Mouse (Mus musculus): ENCODE results near the gene Rbms3. TPM values are rescaled to one million over a fixed set of nuclear protein-coding genes. Genes with fewer than 3 reads are reported as not detected.

The Rbms3 gene
- polyA plus RNA-seq, 1 experiment from 2014 or later, result 68.6 TPM

- WGBS, result 59% methylated on average over 4 of the region's 4 CpGs
- peaks cover 4% of the 10 kb centered on the region; the same call in 1 of the 2 replicates for H3K9me3 ChIP-seq (ENCODE audit: control insufficient read depth, low read length)
- DNase-seq (ENCODE audit: low spot score) (no peak), ATAC-seq (replicated peaks; ENCODE audit: low FRiP score, low TSS enrichment, low read depth) (no peak)
- no peak overlapping the region for H3K27ac ChIP-seq (ENCODE audit: low read depth)
- no peaks in the 10 kb centered on the region for H3K27me3 ChIP-seq (replicated peaks; ENCODE audit: control insufficient read depth, insufficient read depth, low read length)
- H3K4me2 ChIP-seq (ENCODE audit: low read length), result no peak overlapping the region
- H3K9ac ChIP-seq (ENCODE audit: low read length), result no peak overlapping the region
- 0 out of 2 replicates have a peak, but pooled peaks cover 3% of the 10 kb centered on the region for H3K4me1 ChIP-seq (replicated peaks; ENCODE audit: control insufficient read depth, insufficient read depth, low read length)
- H3K4me3 ChIP-seq (ENCODE audit: low read depth, low read length), result no peak overlapping the region
- H3K36me3 ChIP-seq (ENCODE audit: control insufficient read depth, insufficient read depth, low read length), result no peaks in the 10 kb centered on the region
Observed at GRCm38 (mm10) chr9:116975269-116975668, 654.4 kb downstream of the Rbms3 start.

- no peak overlapping the region for H3K4me3 ChIP-seq (ENCODE audit: low read depth, low read length)
- no peaks in the 10 kb centered on the region for H3K36me3 ChIP-seq (ENCODE audit: control insufficient read depth, insufficient read depth, low read length)
- DNase-seq (ENCODE audit: low spot score) (no peak), ATAC-seq (replicated peaks; ENCODE audit: low FRiP score, low TSS enrichment, low read depth) (no peak)
- no peak overlapping the region for H3K27ac ChIP-seq (ENCODE audit: low read depth)
- no peak overlapping the region for H3K4me2 ChIP-seq (ENCODE audit: low read length)
- H3K27me3 ChIP-seq (replicated peaks; ENCODE audit: control insufficient read depth, insufficient read depth, low read length), result no peaks in the 10 kb centered on the region
- 0 out of 2 replicates have a peak, but pooled peaks cover 3% of the 10 kb centered on the region for H3K4me1 ChIP-seq (replicated peaks; ENCODE audit: control insufficient read depth, insufficient read depth, low read length)
- WGBS, result 93% methylated on average over 3 of the region's 3 CpGs
- no peak overlapping the region for H3K9ac ChIP-seq (ENCODE audit: low read length)
- H3K9me3 ChIP-seq (ENCODE audit: control insufficient read depth, low read length), result peaks cover 4% of the 10 kb centered on the region; the same call in 1 of the 2 replicates
Observed at GRCm38 (mm10) chr9:116974134-116974533, 655.6 kb downstream of the Rbms3 start.

- Histone ChIP-seq H3K9me3 (ENCODE audit: control insufficient read depth, low read length) (peaks cover 4% of the 10 kb centered on the region; the same call in 1 of the 2 replicates), H3K9ac (ENCODE audit: low read length) (no peak overlapping the region), H3K4me2 (ENCODE audit: low read length) (no peak overlapping the region), H3K27ac (ENCODE audit: low read depth) (no peak overlapping the region), H3K4me1 (replicated peaks; ENCODE audit: control insufficient read depth, insufficient read depth, low read length) (0 out of 2 replicates have a peak, but pooled peaks cover 3% of the 10 kb centered on the region), H3K27me3 (replicated peaks; ENCODE audit: control insufficient read depth, insufficient read depth, low read length) (no peaks in the 10 kb centered on the region), H3K4me3 (ENCODE audit: low read depth, low read length) (no peak overlapping the region), H3K36me3 (ENCODE audit: control insufficient read depth, insufficient read depth, low read length) (no peaks in the 10 kb centered on the region)
- no peak for DNase-seq (ENCODE audit: low spot score)
- ATAC-seq (replicated peaks; ENCODE audit: low FRiP score, low TSS enrichment, low read depth), result no peak
- whole genome bisulfite sequencing, result 44% methylated on average over 2 of the region's 2 CpGs
Observed at GRCm38 (mm10) chr9:116973594-116973993, 656.1 kb downstream of the Rbms3 start.

- H3K4me3 ChIP-seq (ENCODE audit: low read depth, low read length), result no peak overlapping the region
- no peak overlapping the region for H3K4me2 ChIP-seq (ENCODE audit: low read length)
- no peaks in the 10 kb centered on the region for H3K4me1 ChIP-seq (replicated peaks; ENCODE audit: control insufficient read depth, insufficient read depth, low read length)
- no peaks in the 10 kb centered on the region for H3K27me3 ChIP-seq (replicated peaks; ENCODE audit: control insufficient read depth, insufficient read depth, low read length)
- no peaks in the 10 kb centered on the region for H3K9me3 ChIP-seq (ENCODE audit: control insufficient read depth, low read length)
- no peak overlapping the region for H3K27ac ChIP-seq (ENCODE audit: low read depth)
- 93% methylated on average over 3 of the region's 3 CpGs for WGBS
- ATAC-seq (replicated peaks; ENCODE audit: low FRiP score, low TSS enrichment, low read depth) (no peak), DNase-seq (ENCODE audit: low spot score) (no peak)
- H3K36me3 ChIP-seq (ENCODE audit: control insufficient read depth, insufficient read depth, low read length), result no peaks in the 10 kb centered on the region
- H3K9ac ChIP-seq (ENCODE audit: low read length), result no peak overlapping the region
Observed at GRCm38 (mm10) chr9:116967317-116967716, 662.4 kb downstream of the Rbms3 start.

- 81% methylated on average over 6 of the region's 6 CpGs for WGBS
- Histone ChIP-seq H3K4me3 (ENCODE audit: low read depth, low read length) (no peak overlapping the region), H3K9me3 (ENCODE audit: control insufficient read depth, low read length) (peaks cover 3% of the 10 kb centered on the region; the same call in 1 of the 2 replicates), H3K36me3 (ENCODE audit: control insufficient read depth, insufficient read depth, low read length) (no peaks in the 10 kb centered on the region), H3K27me3 (replicated peaks; ENCODE audit: control insufficient read depth, insufficient read depth, low read length) (no peaks in the 10 kb centered on the region), H3K27ac (ENCODE audit: low read depth) (no peak overlapping the region), H3K9ac (ENCODE audit: low read length) (no peak overlapping the region), H3K4me1 (replicated peaks; ENCODE audit: control insufficient read depth, insufficient read depth, low read length) (no peaks in the 10 kb centered on the region), H3K4me2 (ENCODE audit: low read length) (no peak overlapping the region)
- no peak for DNase-seq (ENCODE audit: low spot score)
- no peak for ATAC-seq (replicated peaks; ENCODE audit: low FRiP score, low TSS enrichment, low read depth)
Observed at GRCm38 (mm10) chr9:116965691-116966090, 664.0 kb downstream of the Rbms3 start.

GRCm38 (mm10) chr9:116956156-116956555, 673.6 kb downstream of the Rbms3 start:
- ATAC-seq (replicated peaks; ENCODE audit: low FRiP score, low TSS enrichment, low read depth), result no peak
- H3K36me3 ChIP-seq (ENCODE audit: control insufficient read depth, insufficient read depth, low read length), result no peaks in the 10 kb centered on the region
- H3K4me2 ChIP-seq (ENCODE audit: low read length), result no peak overlapping the region
- peaks cover 3% of the 10 kb centered on the region; the same call in 1 of the 2 replicates for H3K9me3 ChIP-seq (ENCODE audit: control insufficient read depth, low read length)
- no peak overlapping the region for H3K9ac ChIP-seq (ENCODE audit: low read length)
- H3K27ac ChIP-seq (ENCODE audit: low read depth), result no peak overlapping the region
- H3K27me3 ChIP-seq (replicated peaks; ENCODE audit: control insufficient read depth, insufficient read depth, low read length), result no peaks in the 10 kb centered on the region
- H3K4me3 ChIP-seq (ENCODE audit: low read depth, low read length), result no peak overlapping the region
- no peaks in the 10 kb centered on the region for H3K4me1 ChIP-seq (replicated peaks; ENCODE audit: control insufficient read depth, insufficient read depth, low read length)
- DNase-seq (ENCODE audit: low spot score), result no peak
- 76% methylated on average over 2 of the region's 2 CpGs for WGBS

- Histone ChIP-seq H3K4me2 (ENCODE audit: low read length) (no peak overlapping the region), H3K4me3 (ENCODE audit: low read depth, low read length) (no peak overlapping the region), H3K27ac (ENCODE audit: low read depth) (no peak overlapping the region), H3K9me3 (ENCODE audit: control insufficient read depth, low read length) (no peaks in the 10 kb centered on the region), H3K9ac (ENCODE audit: low read length) (no peak overlapping the region), H3K4me1 (replicated peaks; ENCODE audit: control insufficient read depth, insufficient read depth, low read length) (no peaks in the 10 kb centered on the region; the same call in 1 of the 2 replicates), H3K36me3 (ENCODE audit: control insufficient read depth, insufficient read depth, low read length) (no peaks in the 10 kb centered on the region), H3K27me3 (replicated peaks; ENCODE audit: control insufficient read depth, insufficient read depth, low read length) (no peaks in the 10 kb centered on the region)
- 46% methylated on average over 3 of the region's 3 CpGs for WGBS
- ATAC-seq (replicated peaks; ENCODE audit: low FRiP score, low TSS enrichment, low read depth) (no peak), DNase-seq (ENCODE audit: low spot score) (no peak)
Observed at GRCm38 (mm10) chr9:116948211-116948610, 681.5 kb downstream of the Rbms3 start.

- no peak for DNase-seq (ENCODE audit: low spot score)
- WGBS, result 73% methylated on average over 4 of the region's 4 CpGs
- H3K27me3 ChIP-seq (replicated peaks; ENCODE audit: control insufficient read depth, insufficient read depth, low read length), result no peaks in the 10 kb centered on the region
- H3K4me1 ChIP-seq (replicated peaks; ENCODE audit: control insufficient read depth, insufficient read depth, low read length), result no peaks in the 10 kb centered on the region; the same call in 1 of the 2 replicates
- no peak overlapping the region for H3K27ac ChIP-seq (ENCODE audit: low read depth)
- no peak overlapping the region for H3K4me2 ChIP-seq (ENCODE audit: low read length)
- no peaks in the 10 kb centered on the region for H3K9me3 ChIP-seq (ENCODE audit: control insufficient read depth, low read length)
- no peak for ATAC-seq (replicated peaks; ENCODE audit: low FRiP score, low TSS enrichment, low read depth)
- no peak overlapping the region for H3K9ac ChIP-seq (ENCODE audit: low read length)
- H3K36me3 ChIP-seq (ENCODE audit: control insufficient read depth, insufficient read depth, low read length), result no peaks in the 10 kb centered on the region
- no peak overlapping the region for H3K4me3 ChIP-seq (ENCODE audit: low read depth, low read length)
Observed at GRCm38 (mm10) chr9:116947369-116947768, 682.3 kb downstream of the Rbms3 start.

- no peak overlapping the region for H3K27ac ChIP-seq (ENCODE audit: low read depth)
- DNase-seq (ENCODE audit: low spot score), result no peak
- WGBS, result 89% methylated on average over 3 of the region's 3 CpGs
- no peaks in the 10 kb centered on the region for H3K9me3 ChIP-seq (ENCODE audit: control insufficient read depth, low read length)
- no peak overlapping the region for H3K4me2 ChIP-seq (ENCODE audit: low read length)
- ATAC-seq (replicated peaks; ENCODE audit: low FRiP score, low TSS enrichment, low read depth), result no peak
- H3K27me3 ChIP-seq (replicated peaks; ENCODE audit: control insufficient read depth, insufficient read depth, low read length), result no peaks in the 10 kb centered on the region
- no peak overlapping the region for H3K9ac ChIP-seq (ENCODE audit: low read length)
- H3K4me1 ChIP-seq (replicated peaks; ENCODE audit: control insufficient read depth, insufficient read depth, low read length), result no peaks in the 10 kb centered on the region; the same call in 1 of the 2 replicates
- H3K4me3 ChIP-seq (ENCODE audit: low read depth, low read length), result no peak overlapping the region
- no peaks in the 10 kb centered on the region for H3K36me3 ChIP-seq (ENCODE audit: control insufficient read depth, insufficient read depth, low read length)
Observed at GRCm38 (mm10) chr9:116946787-116947186, 682.9 kb downstream of the Rbms3 start.

All from intestine, embryonic 14.5 days (tissue).